ENCODE assay signal across 8 mouse cellular contexts in genomic region chr15:103146627-103147421, GRCm38 (mm10). TPM values are rescaled to one million over a fixed set of nuclear protein-coding genes. Genes with fewer than 3 reads are reported as not detected.
DNase-seq lines count a peak whose midpoint lies in the region; ATAC-seq and TF ChIP-seq lines count a peak whose summit lies in the region.

No protein-coding gene starts in this region.

- TF ChIP-seq EP300 in heart, postnatal 0 days (IDR thresholded peaks at IDR 0.05; ENCODE audit: low read depth): no peak

- TF ChIP-seq CTCF in testis, adult 2 months (IDR thresholded peaks at IDR 0.05; ENCODE audit: control insufficient read depth, insufficient read depth, insufficient replicate concordance, low read depth, low read length): no peak
- TF ChIP-seq CTCF in heart, postnatal 0 days (IDR thresholded peaks at IDR 0.05; ENCODE audit: low read depth): no peak

- no peaks in the 10 kb centered on the region; the same call in 1 of the 2 replicates for H3K27me3 ChIP-seq in testis, adult 2 months (ENCODE audit: control insufficient read depth, insufficient read depth, low read length)
- H3K27me3 ChIP-seq in heart, postnatal 0 days (ENCODE audit: control insufficient read depth, insufficient read depth, low read length): peaks cover 56% of the 10 kb centered on the region
- H3K27me3 ChIP-seq in midbrain, embryonic 11.5 days (ENCODE audit: control insufficient read depth, insufficient read depth, low read length): peaks cover 28% of the 10 kb centered on the region

- H3K4me1 ChIP-seq in testis, adult 2 months (ENCODE audit: control insufficient read depth, insufficient read depth, low read length): peaks cover 6% of the 10 kb centered on the region
- no peaks in the 10 kb centered on the region for H3K4me1 ChIP-seq in heart, postnatal 0 days (ENCODE audit: control insufficient read depth, insufficient read depth)
- peaks cover 6% of the 10 kb centered on the region; the same call in 1 of the 2 replicates for H3K4me1 ChIP-seq in midbrain, embryonic 11.5 days (ENCODE audit: control insufficient read depth, insufficient read depth, low read length)

- ATAC-seq in heart, postnatal 0 days (ENCODE audit: insufficient read depth, low read depth): peak; percentile 33
- ATAC-seq in midbrain, embryonic 11.5 days (ENCODE audit: low FRiP score): peak; percentile 77; the same call in 1 of the 2 replicates

- TF ChIP-seq POLR2A in testis, adult 2 months (IDR thresholded peaks at IDR 0.05; ENCODE audit: control insufficient read depth, low read depth, low read length): no peak

- H3K4me3 ChIP-seq in testis, adult 2 months (ENCODE audit: control insufficient read depth, low read depth, low read length): peak overlapping the region; percentile 51
- peak overlapping the region; percentile 50 for H3K4me3 ChIP-seq in heart, postnatal 0 days (ENCODE audit: low read depth, low read length)
- H3K4me3 ChIP-seq in midbrain, embryonic 11.5 days (ENCODE audit: low read depth, low read length): peak overlapping the region; percentile 37

- peak overlapping the region; percentile 87 for H3K4me2 ChIP-seq in heart, postnatal 0 days (ENCODE audit: low read depth, low read length)
- peak overlapping the region; percentile 70 for H3K4me2 ChIP-seq in midbrain, embryonic 11.5 days

- peak overlapping the region; percentile 37; the same call in 1 of the 2 replicates for H3K9ac ChIP-seq in heart, postnatal 0 days (replicated peaks; ENCODE audit: low read depth, low read length)
- H3K9ac ChIP-seq in midbrain, embryonic 11.5 days (ENCODE audit: low read length): peak overlapping the region; percentile 69

- no peaks in the 10 kb centered on the region for H3K36me3 ChIP-seq in testis, adult 2 months (ENCODE audit: control insufficient read depth, insufficient read depth, low read length)
- no peaks in the 10 kb centered on the region for H3K36me3 ChIP-seq in heart, postnatal 0 days (replicated peaks; ENCODE audit: control insufficient read depth, insufficient read depth, low read length)
- H3K36me3 ChIP-seq in midbrain, embryonic 11.5 days (ENCODE audit: control insufficient read depth, insufficient read depth, low read length): no peaks in the 10 kb centered on the region

- H3K27ac ChIP-seq in testis, adult 2 months (ENCODE audit: control insufficient read depth, insufficient read depth, low read depth, low read length): no peak overlapping the region
- no peak overlapping the region for H3K27ac ChIP-seq in heart, postnatal 0 days (ENCODE audit: low read depth)
- H3K27ac ChIP-seq in midbrain, embryonic 11.5 days (ENCODE audit: low read depth, low read length): no peak overlapping the region

- DNase-seq in testis, postnatal 14 days (ENCODE audit: low spot score): no peak
- DNase-seq in cerebellum, postnatal 36 days: peak; percentile 43 to 48
- DNase-seq in heart, postnatal 0 days (ENCODE audit: low spot score): no peak
- peak; percentile 51 to 60 for DNase-seq in layer of hippocampus, postnatal 25 days (ENCODE audit: extremely low spot score in 1 of 2, low spot score in 1 of 2)
- peak; percentile 95 for DNase-seq in midbrain, embryonic 11.5 days (ENCODE audit: low spot score, missing footprints)
- DNase-seq in telencephalon, adult 2 months (ENCODE audit: low read depth, low spot score): peak; percentile 44
- DNase-seq in thymus, postnatal 14 days: no peak

- WGBS in heart, postnatal 0 days: 2% methylated on average over 43 of the region's 57 CpGs
- WGBS in midbrain, embryonic 11.5 days: under 1% methylated on average over 57 of the region's 57 CpGs

- no peaks in the 10 kb centered on the region for H3K9me3 ChIP-seq in heart, postnatal 0 days (replicated peaks; ENCODE audit: control insufficient read depth, low read length)
- no peaks in the 10 kb centered on the region for H3K9me3 ChIP-seq in midbrain, embryonic 11.5 days (ENCODE audit: control insufficient read depth, low read length)

RNA-seq across cellular contexts. Expression of gene Smug1, which starts 20.1 kb away (rescaled TPM):
- polyA plus RNA-seq in testis, adult 2 months (2012; rRNA removed): 3.4 and 3.8 TPM in 2 replicates
- 15.7 and 18.2 TPM in 2 replicates for total RNA-seq in heart, postnatal 0 days (2014; rRNA removed; ENCODE audit: low replicate concordance)
- polyA plus RNA-seq in heart, postnatal 0 days (2015; fragmentation: Nextera tagmentation; extraction: Ambion mirVana): 10.0 and 10.1 TPM in 2 replicates
- 10 to 100 TPM; 17.4 to 20.2 TPM for total RNA-seq in layer of hippocampus, postnatal 25 days (2021)
- 26.5 and 27.2 TPM in 2 replicates for polyA plus RNA-seq in midbrain, embryonic 11.5 days (2014; fragmentation: Nextera tagmentation; extraction: Ambion mirVana)

Comparison
In these comparisons a context has a peak if more than half of its experiments do, and no peak if none do; other contexts are left out.
1. DNase-seq: peak in cerebellum, postnatal 36 days (2 of 2), layer of hippocampus, postnatal 25 days (2 of 2), midbrain, embryonic 11.5 days (single experiment) and telencephalon, adult 2 months (single experiment); none in testis, postnatal 14 days (single experiment), heart, postnatal 0 days (single experiment) and thymus, postnatal 14 days (single experiment).
2. Peak in every context shown above with its lines, with median percentiles within 50 percentile points of each other: H3K4me3 ChIP-seq.